Mouse (Mus musculus) kidney, adult 9 months (tissue): ENCODE measurements at regions not wholly inside any gene's neighbourhood (a gene's known extent, or its start where the extent isn't known, plus 50 kb on each side); places are given as distances from the start of the nearest gene placed in this dataset.
A peak's percentile ranks its signal among the peaks of the same experiment; 100 is the strongest.

ENCODE experiments used
- DNase-seq: peaks from one replicate; pipeline ENCODE4 v3.0.0; 2022

- DNase-seq, result no peak
Observed at GRCm38 (mm10) chr2:133235175-133235920, 289.6 kb upstream of the Fermt1 start.

GRCm38 (mm10) chr2:133252131-133252530 is 299.8 kb upstream of the Bmp2 start:
- no peak for DNase-seq

GRCm38 (mm10) chr2:133274424-133274823 is 277.5 kb upstream of the Bmp2 start:
- DNase-seq, result no peak

- DNase-seq, result no peak
Observed at GRCm38 (mm10) chr2:133278546-133278945, 273.4 kb upstream of the Bmp2 start.

- no peak for DNase-seq
Observed at GRCm38 (mm10) chr2:133279275-133279674, 272.7 kb upstream of the Bmp2 start.

GRCm38 (mm10) chr2:133282692-133283091 is 269.3 kb upstream of the Bmp2 start:
- DNase-seq, result no peak

- no peak for DNase-seq
Observed at GRCm38 (mm10) chr2:133283709-133284108, 268.2 kb upstream of the Bmp2 start.

- DNase-seq, result no peak
Observed at GRCm38 (mm10) chr2:133294136-133294535, 257.8 kb upstream of the Bmp2 start.

- DNase-seq, result no peak
Observed at GRCm38 (mm10) chr2:133305936-133306335, 246.0 kb upstream of the Bmp2 start.

GRCm38 (mm10) chr2:133311001-133311400 is 241.0 kb upstream of the Bmp2 start:
- no peak for DNase-seq

- DNase-seq, result no peak
Observed at GRCm38 (mm10) chr2:133326290-133327050, 225.5 kb upstream of the Bmp2 start.

- DNase-seq, result no peak
Observed at GRCm38 (mm10) chr2:133327653-133328052, 224.3 kb upstream of the Bmp2 start.

GRCm38 (mm10) chr2:133336177-133336901 is 215.6 kb upstream of the Bmp2 start:
- peak; percentile 21 for DNase-seq

- no peak for DNase-seq
Observed at GRCm38 (mm10) chr2:133338150-133338549, 213.8 kb upstream of the Bmp2 start.

- no peak for DNase-seq
Observed at GRCm38 (mm10) chr2:133341352-133341751, 210.6 kb upstream of the Bmp2 start.

- DNase-seq, result no peak
Observed at GRCm38 (mm10) chr2:133345964-133346788, 205.8 kb upstream of the Bmp2 start.

- no peak for DNase-seq
Observed at GRCm38 (mm10) chr2:133346789-133347424, 205.1 kb upstream of the Bmp2 start.

- DNase-seq, result no peak
Observed at GRCm38 (mm10) chr2:133351306-133351705, 200.7 kb upstream of the Bmp2 start.

GRCm38 (mm10) chr2:133352800-133353199 is 199.2 kb upstream of the Bmp2 start:
- DNase-seq, result no peak

GRCm38 (mm10) chr2:133362693-133363443 is 189.1 kb upstream of the Bmp2 start:
- no peak for DNase-seq

GRCm38 (mm10) chr2:133371490-133372215 is 180.3 kb upstream of the Bmp2 start:
- DNase-seq, result no peak
